Mouse (Mus musculus) cerebral cortex, adult 2 months (tissue): ENCODE data around the gene Klf3.

Experiments
- WGBS: fragments of 180-500 bp; shearing (Covaris S2); methylation state at CpG from one replicate; pipeline ENCODE4 v1.1.7; 2018; 5-methylcytosine and 5-hydroxymethylcytosine counted together

Gene Klf3

GRCm38 (mm10) chr5:64802795-64803719 lies at the start of gene Klf3:
TSS of gene Klf3 (plus strand) at chr5:64803388.
- WGBS, result 1% methylated on average over 98 of the region's 116 CpGs

- whole genome bisulfite sequencing, result 97% methylated on average over 4 of the region's 4 CpGs
These were observed 40.9 kb upstream of the Klf3 start for GRCm38 (mm10) chr5:64762295-64762694.

- WGBS, result 73% methylated on average over 1 of the region's 1 CpGs
These were observed 37.4 kb upstream of the Klf3 start for GRCm38 (mm10) chr5:64765765-64766164.

- WGBS, result 91% methylated on average over 2 of the region's 2 CpGs
These were observed 36.6 kb upstream of the Klf3 start for GRCm38 (mm10) chr5:64766626-64767025.

GRCm38 (mm10) chr5:64771619-64772018 lies 31.6 kb upstream of the Klf3 start:
- WGBS, result 91% methylated on average over 2 of the region's 2 CpGs

GRCm38 (mm10) chr5:64778211-64778610 lies 25.0 kb upstream of the Klf3 start:
- WGBS, result 78% methylated on average over 5 of the region's 5 CpGs

GRCm38 (mm10) chr5:64779285-64779684 lies 23.9 kb upstream of the Klf3 start:
- WGBS, result 86% methylated on average over 2 of the region's 2 CpGs

GRCm38 (mm10) chr5:64780778-64781177 lies 22.4 kb upstream of the Klf3 start:
- 78% methylated on average over 7 of the region's 7 CpGs for WGBS

GRCm38 (mm10) chr5:64788175-64788574 lies 15.0 kb upstream of the Klf3 start:
- 97% methylated on average over 1 of the region's 1 CpGs for WGBS

- 93% methylated on average over 4 of the region's 4 CpGs for WGBS
These were observed 5.0 kb upstream of the Klf3 start for GRCm38 (mm10) chr5:64798209-64798608.

- 96% methylated on average over 2 of the region's 2 CpGs for WGBS
These were observed 1.6 kb upstream of the Klf3 start for GRCm38 (mm10) chr5:64801545-64801944.

- 51% methylated on average over 8 of the region's 8 CpGs for WGBS
These were observed 1.0 kb upstream of the Klf3 start for GRCm38 (mm10) chr5:64802143-64802542.

- under 1% methylated on average over 68 of the region's 69 CpGs for WGBS
These were observed 703 bp downstream of the Klf3 start for GRCm38 (mm10) chr5:64803720-64804462.

GRCm38 (mm10) chr5:64805131-64805872 lies 2.1 kb downstream of the Klf3 start:
- WGBS, result 19% methylated on average over 7 of the region's 7 CpGs

- 32% methylated on average over 7 of the region's 7 CpGs for WGBS
These were observed 2.8 kb downstream of the Klf3 start for GRCm38 (mm10) chr5:64805873-64806505.

- 63% methylated on average over 2 of the region's 2 CpGs for WGBS
These were observed 3.4 kb downstream of the Klf3 start for GRCm38 (mm10) chr5:64806600-64806999.

- 78% methylated on average over 3 of the region's 3 CpGs for WGBS
These were observed 4.0 kb downstream of the Klf3 start for GRCm38 (mm10) chr5:64807159-64807558.

GRCm38 (mm10) chr5:64807603-64808002 lies 4.4 kb downstream of the Klf3 start:
- WGBS, result 48% methylated on average over 4 of the region's 4 CpGs

- 29% methylated on average over 24 of the region's 24 CpGs for WGBS
These were observed 5.2 kb downstream of the Klf3 start for GRCm38 (mm10) chr5:64808106-64809010.

- 62% methylated on average over 7 of the region's 7 CpGs for WGBS
These were observed 6.1 kb downstream of the Klf3 start for GRCm38 (mm10) chr5:64809257-64809656.
